Mouse (Mus musculus): ENCODE measurements around the gene Slit1. TPM values are rescaled to one million over a fixed set of nuclear protein-coding genes. Genes with fewer than 3 reads are reported as not detected.
A peak's percentile ranks its signal among the peaks of the same experiment; 100 is the strongest.

The Slit1 gene
- polyA plus RNA-seq, 1 experiment from 2014 or later = 0.30 TPM

GRCm38 (mm10) chr19:41615606-41616224 is 127.8 kb downstream of the Slit1 start:
- 37% methylated on average over 11 of the region's 11 CpGs for WGBS
- no peak overlapping the region for H3K4me2 ChIP-seq
- H3K9ac ChIP-seq = no peak overlapping the region
- H3K36me3 ChIP-seq = no peaks in the 10 kb centered on the region
- ATAC-seq (ENCODE audit: insufficient number of reproducible peaks, insufficient read depth, low FRiP score, low TSS enrichment, low read depth) = no peak
- H3K27me3 ChIP-seq = peaks cover 31% of the 10 kb centered on the region
- peaks cover 41% of the 10 kb centered on the region for H3K4me1 ChIP-seq
- H3K9me3 ChIP-seq = no peaks in the 10 kb centered on the region
- H3K4me3 ChIP-seq = no peak overlapping the region
- H3K27ac ChIP-seq = no peak overlapping the region

GRCm38 (mm10) chr19:41613325-41614087 is 130.0 kb downstream of the Slit1 start:
- peaks cover under 1% of the 10 kb centered on the region; the same call in 1 of the 2 replicates for H3K9me3 ChIP-seq
- WGBS = 20% methylated on average over 16 of the region's 16 CpGs
- H3K27ac ChIP-seq = no peak overlapping the region
- no peak for ATAC-seq (ENCODE audit: insufficient number of reproducible peaks, insufficient read depth, low FRiP score, low TSS enrichment, low read depth)
- H3K36me3 ChIP-seq = no peaks in the 10 kb centered on the region
- peaks cover 31% of the 10 kb centered on the region for H3K27me3 ChIP-seq
- peaks cover 35% of the 10 kb centered on the region for H3K4me1 ChIP-seq
- peak overlapping the region; percentile 21; the same call in 1 of the 2 replicates for H3K4me2 ChIP-seq
- H3K9ac ChIP-seq = no peak overlapping the region
- no peak overlapping the region for H3K4me3 ChIP-seq

- H3K36me3 ChIP-seq = no peaks in the 10 kb centered on the region
- peaks cover 18% of the 10 kb centered on the region for H3K4me1 ChIP-seq
- H3K27ac ChIP-seq = no peak overlapping the region
- H3K4me3 ChIP-seq = no peak overlapping the region
- H3K27me3 ChIP-seq = peaks cover 26% of the 10 kb centered on the region
- no peak overlapping the region for H3K4me2 ChIP-seq
- ATAC-seq (ENCODE audit: insufficient number of reproducible peaks, insufficient read depth, low FRiP score, low TSS enrichment, low read depth) = no peak
- 72% methylated on average over 6 of the region's 6 CpGs for WGBS
- peaks cover 4% of the 10 kb centered on the region; the same call in 1 of the 2 replicates for H3K9me3 ChIP-seq
- no peak overlapping the region for H3K9ac ChIP-seq
Measured at GRCm38 (mm10) chr19:41611683-41612082, 131.8 kb downstream of the Slit1 start.

GRCm38 (mm10) chr19:41606208-41606987 is 137.1 kb downstream of the Slit1 start:
- H3K4me3 ChIP-seq = no peak overlapping the region
- H3K9me3 ChIP-seq = peaks cover 9% of the 10 kb centered on the region; the same call in 1 of the 2 replicates
- WGBS = 70% methylated on average over 10 of the region's 10 CpGs
- ATAC-seq (ENCODE audit: insufficient number of reproducible peaks, insufficient read depth, low FRiP score, low TSS enrichment, low read depth) = no peak
- H3K4me2 ChIP-seq = no peak overlapping the region
- no peaks in the 10 kb centered on the region for H3K4me1 ChIP-seq
- no peak overlapping the region for H3K27ac ChIP-seq
- H3K9ac ChIP-seq = no peak overlapping the region
- no peaks in the 10 kb centered on the region for H3K36me3 ChIP-seq
- no peaks in the 10 kb centered on the region for H3K27me3 ChIP-seq

- ATAC-seq (ENCODE audit: insufficient number of reproducible peaks, insufficient read depth, low FRiP score, low TSS enrichment, low read depth) = no peak
- H3K9ac ChIP-seq = no peak overlapping the region
- H3K27ac ChIP-seq = no peak overlapping the region
- H3K36me3 ChIP-seq = no peaks in the 10 kb centered on the region
- no peak overlapping the region for H3K4me2 ChIP-seq
- no peak overlapping the region for H3K4me3 ChIP-seq
- no peaks in the 10 kb centered on the region for H3K27me3 ChIP-seq
- H3K9me3 ChIP-seq = 0 out of 2 replicates have a peak, but pooled peaks cover 5% of the 10 kb centered on the region
- no peaks in the 10 kb centered on the region for H3K4me1 ChIP-seq
- 19% methylated on average over 11 of the region's 11 CpGs for WGBS
Measured at GRCm38 (mm10) chr19:41600647-41601046, 142.8 kb downstream of the Slit1 start.

- no peak for ATAC-seq (ENCODE audit: insufficient number of reproducible peaks, insufficient read depth, low FRiP score, low TSS enrichment, low read depth)
- H3K4me3 ChIP-seq = no peak overlapping the region
- no peak overlapping the region for H3K4me2 ChIP-seq
- 84% methylated on average over 6 of the region's 6 CpGs for WGBS
- no peaks in the 10 kb centered on the region for H3K9me3 ChIP-seq
- no peak overlapping the region for H3K9ac ChIP-seq
- no peaks in the 10 kb centered on the region for H3K36me3 ChIP-seq
- H3K4me1 ChIP-seq = peaks cover 3% of the 10 kb centered on the region; the same call in 1 of the 2 replicates
- H3K27me3 ChIP-seq = no peaks in the 10 kb centered on the region
- H3K27ac ChIP-seq = no peak overlapping the region
Measured at GRCm38 (mm10) chr19:41597170-41597894, 146.1 kb downstream of the Slit1 start.

GRCm38 (mm10) chr19:41591808-41592207 is 151.7 kb downstream of the Slit1 start:
- no peak for ATAC-seq (ENCODE audit: insufficient number of reproducible peaks, insufficient read depth, low FRiP score, low TSS enrichment, low read depth)
- Histone ChIP-seq H3K4me2 (no peak overlapping the region), H3K4me3 (no peak overlapping the region), H3K4me1 (peaks cover 12% of the 10 kb centered on the region; the same call in 1 of the 2 replicates), H3K36me3 (no peaks in the 10 kb centered on the region), H3K9me3 (no peaks in the 10 kb centered on the region), H3K9ac (no peak overlapping the region), H3K27me3 (no peaks in the 10 kb centered on the region), H3K27ac (no peak overlapping the region)
- WGBS = 74% methylated on average over 12 of the region's 12 CpGs

- Histone ChIP-seq H3K9me3 (no peaks in the 10 kb centered on the region), H3K27ac (no peak overlapping the region), H3K27me3 (no peaks in the 10 kb centered on the region), H3K36me3 (peaks cover 12% of the 10 kb centered on the region), H3K9ac (no peak overlapping the region), H3K4me2 (no peak overlapping the region), H3K4me3 (no peak overlapping the region), H3K4me1 (peaks cover 11% of the 10 kb centered on the region; the same call in 1 of the 2 replicates)
- ATAC-seq (ENCODE audit: insufficient number of reproducible peaks, insufficient read depth, low FRiP score, low TSS enrichment, low read depth) = no peak
- 80% methylated on average over 8 of the region's 8 CpGs for WGBS
Measured at GRCm38 (mm10) chr19:41589681-41590080, 153.8 kb downstream of the Slit1 start.

GRCm38 (mm10) chr19:41589026-41589425 is 154.4 kb downstream of the Slit1 start:
- ATAC-seq (ENCODE audit: insufficient number of reproducible peaks, insufficient read depth, low FRiP score, low TSS enrichment, low read depth) = no peak
- Histone ChIP-seq H3K27ac (no peak overlapping the region), H3K4me2 (no peak overlapping the region), H3K9ac (no peak overlapping the region), H3K4me1 (peaks cover 8% of the 10 kb centered on the region; the same call in 1 of the 2 replicates), H3K27me3 (no peaks in the 10 kb centered on the region), H3K4me3 (no peak overlapping the region), H3K36me3 (peaks cover 19% of the 10 kb centered on the region), H3K9me3 (no peaks in the 10 kb centered on the region)
- WGBS = 82% methylated on average over 7 of the region's 7 CpGs

- Histone ChIP-seq H3K4me3 (no peak overlapping the region), H3K27ac (no peak overlapping the region), H3K36me3 (peaks cover 33% of the 10 kb centered on the region), H3K9me3 (no peaks in the 10 kb centered on the region), H3K4me1 (peaks cover 8% of the 10 kb centered on the region; the same call in 1 of the 2 replicates), H3K9ac (no peak overlapping the region), H3K27me3 (no peaks in the 10 kb centered on the region), H3K4me2 (no peak overlapping the region)
- 86% methylated on average over 20 of the region's 20 CpGs for WGBS
- no peak for ATAC-seq (ENCODE audit: insufficient number of reproducible peaks, insufficient read depth, low FRiP score, low TSS enrichment, low read depth)
Measured at GRCm38 (mm10) chr19:41587431-41588222, 155.8 kb downstream of the Slit1 start.
